Mouse (Mus musculus) liver, adult 2 months (tissue): Measurements from ENCODE around the gene Cbln1.

Source experiments
- CTCF ChIP-seq: fragments of 200-500 bp; IDR thresholded peaks from 2 replicates; pipeline ENCODE4 v1.5.1; 2011; ENCODE audit warnings: low read depth, low read length, control low read depth
- POLR2A ChIP-seq: fragments of 200-500 bp; IDR thresholded peaks from 2 replicates; pipeline ENCODE4 v1.6.1; 2011; ENCODE audit warnings: low read length, control low read depth; ENCODE audit not compliant: insufficient read depth; ENCODE audit errors: extremely low read depth

- TF ChIP-seq CTCF, result no peak
- no peak for TF ChIP-seq POLR2A
These were observed 19.6 kb downstream of the Cbln1 start for GRCm38 (mm10) chr8:87452815-87453214.
